Mouse (Mus musculus): ENCODE results near the gene Elobl. TPM values are rescaled to one million over a fixed set of nuclear protein-coding genes. Genes with fewer than 3 reads are reported as not detected.

Elobl gene
- polyA plus RNA-seq, 1 experiment from 2014 or later = not detected

- H3K4me3 ChIP-seq (ENCODE audit: low read length) = peak overlapping the region; percentile 73
- no peaks in the 10 kb centered on the region for H3K9me3 ChIP-seq (ENCODE audit: control insufficient read depth, low read length)
- peak overlapping the region; percentile 82 for H3K9ac ChIP-seq (ENCODE audit: low read depth, low read length)
- 0 out of 2 replicates have a peak, but pooled peaks cover 4% of the 10 kb centered on the region for H3K4me1 ChIP-seq (ENCODE audit: control insufficient read depth, insufficient read depth, low read length)
- WGBS = 1% methylated on average over 61 of the region's 62 CpGs
- H3K27me3 ChIP-seq (replicated peaks; ENCODE audit: control insufficient read depth, insufficient read depth, low read length) = no peaks in the 10 kb centered on the region
- H3K4me2 ChIP-seq (ENCODE audit: low read depth, low read length) = peak overlapping the region; percentile 78
- peak; percentile 86 for ATAC-seq
- no peaks in the 10 kb centered on the region for H3K36me3 ChIP-seq (ENCODE audit: control insufficient read depth, insufficient read depth, low read length)
- H3K27ac ChIP-seq (ENCODE audit: low read length) = peak overlapping the region; percentile 77
These were observed 7.3 kb upstream of the Elobl start for GRCm38 (mm10) chr11:88973776-88974701.

DNA sequence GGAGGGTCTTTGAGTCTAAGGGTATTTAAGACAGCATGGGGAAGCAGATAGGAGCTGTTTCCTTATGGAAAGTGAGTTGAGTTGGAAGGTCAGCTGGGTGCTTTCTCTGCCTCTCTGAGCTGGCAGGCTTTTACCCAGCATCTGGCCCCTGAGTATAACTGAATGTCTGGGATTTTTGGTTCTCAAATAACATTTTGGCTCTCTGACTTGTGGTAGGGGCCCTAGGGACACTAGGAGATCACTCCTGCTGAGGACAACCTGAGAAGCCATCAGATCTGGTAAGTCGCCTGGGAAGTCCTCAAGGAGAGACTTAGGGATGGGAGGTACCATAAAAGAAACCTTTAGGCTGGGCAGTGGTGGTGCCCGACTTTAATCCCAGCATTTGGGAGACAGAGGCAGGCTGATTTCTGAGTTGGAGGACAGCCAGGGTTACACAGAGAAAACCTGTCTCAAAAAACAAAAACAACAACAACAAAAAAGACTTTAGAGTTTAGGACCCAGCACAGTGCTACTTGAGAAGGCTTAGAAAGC, 3.5 kb upstream of the Elobl start, which contains the start of gene Coil:
TSS of gene Coil (plus strand) at position 51 of the 531 bp plus-strand sequence.
- H3K9me3 ChIP-seq (ENCODE audit: control insufficient read depth, low read length) = no peaks in the 10 kb centered on the region
- H3K4me3 ChIP-seq (ENCODE audit: low read length) = no peak within 1 kb of the TSS
- ATAC-seq = 0 out of 2 replicates have a peak, but pooled peaks have one; percentile 8
- WGBS = 39% methylated on average over 2 of the region's 2 CpGs
- H3K4me1 ChIP-seq (ENCODE audit: control insufficient read depth, insufficient read depth, low read length) = 0 out of 2 replicates have a peak, but pooled peaks cover 4% of the 10 kb centered on the region
- no peak within 1 kb of the TSS for H3K9ac ChIP-seq (ENCODE audit: low read depth, low read length)
- no peaks in the 10 kb centered on the region for H3K27me3 ChIP-seq (replicated peaks; ENCODE audit: control insufficient read depth, insufficient read depth, low read length)
- no peak within 1 kb of the TSS for H3K4me2 ChIP-seq (ENCODE audit: low read depth, low read length)
- no peak within 1 kb of the TSS for H3K27ac ChIP-seq (ENCODE audit: low read length)
- H3K36me3 ChIP-seq (ENCODE audit: control insufficient read depth, insufficient read depth, low read length) = no peaks in the 10 kb centered on the region

GRCm38 (mm10) chr11:88958851-88959250, 7.9 kb downstream of the Elobl start:
- H3K27ac ChIP-seq (ENCODE audit: low read length) = no peak overlapping the region
- WGBS = 83% methylated on average over 3 of the region's 3 CpGs
- H3K9me3 ChIP-seq (ENCODE audit: control insufficient read depth, low read length) = no peaks in the 10 kb centered on the region
- no peaks in the 10 kb centered on the region for H3K27me3 ChIP-seq (replicated peaks; ENCODE audit: control insufficient read depth, insufficient read depth, low read length)
- no peaks in the 10 kb centered on the region for H3K36me3 ChIP-seq (ENCODE audit: control insufficient read depth, insufficient read depth, low read length)
- no peak overlapping the region for H3K9ac ChIP-seq (ENCODE audit: low read depth, low read length)
- no peak for ATAC-seq
- peaks cover 7% of the 10 kb centered on the region; the same call in 1 of the 2 replicates for H3K4me1 ChIP-seq (ENCODE audit: control insufficient read depth, insufficient read depth, low read length)
- H3K4me2 ChIP-seq (ENCODE audit: low read depth, low read length) = no peak overlapping the region
- H3K4me3 ChIP-seq (ENCODE audit: low read length) = no peak overlapping the region

GRCm38 (mm10) chr11:88955217-88955969, 11.3 kb downstream of the Elobl start, which contains the start of gene Scpep1:
Scpep1 (minus strand) TSS chr11:88955465.
- H3K27me3 ChIP-seq (replicated peaks; ENCODE audit: control insufficient read depth, insufficient read depth, low read length) = no peaks in the 10 kb centered on the region
- no peaks in the 10 kb centered on the region for H3K9me3 ChIP-seq (ENCODE audit: control insufficient read depth, low read length)
- 3% methylated on average over 34 of the region's 34 CpGs for WGBS
- H3K36me3 ChIP-seq (ENCODE audit: control insufficient read depth, insufficient read depth, low read length) = no peaks in the 10 kb centered on the region
- peak within 1 kb of the TSS; percentile 54 for H3K4me2 ChIP-seq (ENCODE audit: low read depth, low read length)
- H3K9ac ChIP-seq (ENCODE audit: low read depth, low read length) = peak within 1 kb of the TSS; percentile 64
- ATAC-seq = peak; percentile 97
- peak within 1 kb of the TSS; percentile 72 for H3K27ac ChIP-seq (ENCODE audit: low read length)
- peaks cover 9% of the 10 kb centered on the region; the same call in 1 of the 2 replicates for H3K4me1 ChIP-seq (ENCODE audit: control insufficient read depth, insufficient read depth, low read length)
- H3K4me3 ChIP-seq (ENCODE audit: low read length) = peak within 1 kb of the TSS; percentile 57

DNA sequence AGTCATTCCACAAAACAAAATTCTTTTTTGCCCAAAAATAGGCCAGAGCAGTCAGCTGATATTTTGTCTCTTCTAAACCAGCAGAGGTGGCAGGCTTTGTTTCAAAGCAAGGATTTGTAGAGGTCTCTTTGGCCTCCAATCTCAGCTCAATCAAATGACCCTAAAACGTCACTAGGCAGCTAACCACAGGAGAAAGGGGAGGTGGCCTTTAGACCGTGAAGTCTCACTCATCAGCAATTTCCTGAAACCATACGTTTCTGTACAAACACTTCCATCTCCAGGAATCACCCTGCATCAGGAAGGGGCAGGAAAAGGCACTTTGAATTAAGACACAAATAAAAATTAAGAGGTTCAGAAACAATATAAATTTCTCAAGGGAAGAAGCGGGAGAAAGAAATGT, 11.9 kb downstream of the Elobl start:
- peak; percentile 83 for ATAC-seq
- H3K27ac ChIP-seq (ENCODE audit: low read length) = peak overlapping the region; percentile 72

DNA sequence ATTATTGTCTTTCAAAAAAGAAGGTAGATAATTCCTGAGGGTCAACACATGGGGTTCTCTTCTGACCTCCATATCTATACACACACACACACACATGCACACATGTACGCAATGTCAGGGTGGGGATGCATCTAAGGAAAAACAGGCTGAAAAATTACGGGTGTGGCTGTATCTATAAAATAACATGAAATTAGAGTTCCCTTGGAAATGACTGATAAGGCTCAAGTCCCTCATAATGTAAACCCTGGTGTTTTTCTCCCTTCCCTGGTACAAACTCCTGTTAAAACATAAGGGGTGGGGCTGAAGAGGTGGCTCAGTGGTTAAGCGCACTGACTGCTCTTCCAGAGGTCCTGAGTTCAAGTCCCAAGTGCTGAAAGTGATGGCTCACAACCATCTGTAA, 13.1 kb downstream of the Elobl start:
- H3K4me1 ChIP-seq (ENCODE audit: control insufficient read depth, insufficient read depth, low read length) = peaks cover 11% of the 10 kb centered on the region; the same call in 1 of the 2 replicates
- no peaks in the 10 kb centered on the region for H3K27me3 ChIP-seq (replicated peaks; ENCODE audit: control insufficient read depth, insufficient read depth, low read length)
- 77% methylated on average over 3 of the region's 3 CpGs for WGBS
- H3K27ac ChIP-seq (ENCODE audit: low read length) = no peak overlapping the region
- no peak overlapping the region for H3K4me2 ChIP-seq (ENCODE audit: low read depth, low read length)
- H3K9me3 ChIP-seq (ENCODE audit: control insufficient read depth, low read length) = no peaks in the 10 kb centered on the region
- H3K9ac ChIP-seq (ENCODE audit: low read depth, low read length) = no peak overlapping the region
- H3K36me3 ChIP-seq (ENCODE audit: control insufficient read depth, insufficient read depth, low read length) = no peaks in the 10 kb centered on the region
- ATAC-seq = no peak
- H3K4me3 ChIP-seq (ENCODE audit: low read length) = no peak overlapping the region

More for the DNA sequence above, 11.9 kb downstream of the Elobl start:
- Histone ChIP-seq H3K4me1 (ENCODE audit: control insufficient read depth, insufficient read depth, low read length) (peaks cover 11% of the 10 kb centered on the region; the same call in 1 of the 2 replicates), H3K36me3 (ENCODE audit: control insufficient read depth, insufficient read depth, low read length) (no peaks in the 10 kb centered on the region), H3K4me3 (ENCODE audit: low read length) (peak overlapping the region; percentile 57), H3K9me3 (ENCODE audit: control insufficient read depth, low read length) (no peaks in the 10 kb centered on the region), H3K9ac (ENCODE audit: low read depth, low read length) (peak overlapping the region; percentile 64), H3K27me3 (replicated peaks; ENCODE audit: control insufficient read depth, insufficient read depth, low read length) (no peaks in the 10 kb centered on the region), H3K4me2 (ENCODE audit: low read depth, low read length) (peak overlapping the region; percentile 54)
- WGBS = under 1% methylated on average over 4 of the region's 4 CpGs

DNA sequence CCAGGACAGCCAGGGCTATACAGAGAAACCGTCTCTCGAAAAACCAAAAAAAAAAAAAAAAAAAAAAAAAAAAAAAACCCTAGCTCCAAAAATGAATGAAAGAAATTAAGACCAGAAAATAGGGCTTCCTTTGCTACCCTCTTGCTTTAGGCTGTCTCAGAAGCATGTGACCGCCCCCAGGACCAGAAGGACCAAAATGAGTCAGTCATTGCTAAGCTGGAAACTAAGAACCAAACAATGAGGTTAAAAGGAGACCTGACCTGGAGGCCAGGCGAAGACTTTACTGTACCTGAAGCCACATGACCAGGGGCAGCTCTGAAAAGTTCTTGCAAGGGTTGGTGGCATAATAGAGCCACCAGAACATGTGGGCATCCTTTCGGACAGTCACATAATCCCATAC, 14.6 kb downstream of the Elobl start:
- Histone ChIP-seq H3K36me3 (ENCODE audit: control insufficient read depth, insufficient read depth, low read length) (no peaks in the 10 kb centered on the region), H3K27me3 (replicated peaks; ENCODE audit: control insufficient read depth, insufficient read depth, low read length) (no peaks in the 10 kb centered on the region), H3K27ac (ENCODE audit: low read length) (no peak overlapping the region), H3K9me3 (ENCODE audit: control insufficient read depth, low read length) (no peaks in the 10 kb centered on the region), H3K4me1 (ENCODE audit: control insufficient read depth, insufficient read depth, low read length) (peaks cover 11% of the 10 kb centered on the region; the same call in 1 of the 2 replicates), H3K9ac (ENCODE audit: low read depth, low read length) (no peak overlapping the region), H3K4me3 (ENCODE audit: low read length) (no peak overlapping the region), H3K4me2 (ENCODE audit: low read depth, low read length) (no peak overlapping the region)
- 93% methylated on average over 5 of the region's 5 CpGs for WGBS
- ATAC-seq = no peak

- H3K4me3 ChIP-seq (ENCODE audit: low read length) = no peak overlapping the region
- WGBS = 90% methylated on average over 2 of the region's 2 CpGs
- no peak for ATAC-seq
These were observed 15.2 kb downstream of the Elobl start for GRCm38 (mm10) chr11:88951576-88951975.

More at GRCm38 (mm10) chr11:88951576-88951975, 15.2 kb downstream of the Elobl start:
- no peak overlapping the region for H3K27ac ChIP-seq (ENCODE audit: low read length)
- H3K4me2 ChIP-seq (ENCODE audit: low read depth, low read length) = no peak overlapping the region
- H3K9me3 ChIP-seq (ENCODE audit: control insufficient read depth, low read length) = no peaks in the 10 kb centered on the region
- no peaks in the 10 kb centered on the region for H3K36me3 ChIP-seq (ENCODE audit: control insufficient read depth, insufficient read depth, low read length)
- peaks cover 11% of the 10 kb centered on the region; the same call in 1 of the 2 replicates for H3K4me1 ChIP-seq (ENCODE audit: control insufficient read depth, insufficient read depth, low read length)
- no peaks in the 10 kb centered on the region for H3K27me3 ChIP-seq (replicated peaks; ENCODE audit: control insufficient read depth, insufficient read depth, low read length)
- no peak overlapping the region for H3K9ac ChIP-seq (ENCODE audit: low read depth, low read length)
